Mouse (Mus musculus): ENCODE results near the gene Ncan. TPM values are rescaled to one million over a fixed set of nuclear protein-coding genes. Genes with fewer than 3 reads are reported as not detected.

Ncan gene
- 0.13 and 0.22 TPM in 2 replicates for polyA plus RNA-seq (2012; ENCODE audit: low replicate concordance)

GRCm38 (mm10) chr8:70120667-70121066, at the start of gene Ncan:
TSS of gene Ncan (minus strand) at chr8:70120873.

DNA sequence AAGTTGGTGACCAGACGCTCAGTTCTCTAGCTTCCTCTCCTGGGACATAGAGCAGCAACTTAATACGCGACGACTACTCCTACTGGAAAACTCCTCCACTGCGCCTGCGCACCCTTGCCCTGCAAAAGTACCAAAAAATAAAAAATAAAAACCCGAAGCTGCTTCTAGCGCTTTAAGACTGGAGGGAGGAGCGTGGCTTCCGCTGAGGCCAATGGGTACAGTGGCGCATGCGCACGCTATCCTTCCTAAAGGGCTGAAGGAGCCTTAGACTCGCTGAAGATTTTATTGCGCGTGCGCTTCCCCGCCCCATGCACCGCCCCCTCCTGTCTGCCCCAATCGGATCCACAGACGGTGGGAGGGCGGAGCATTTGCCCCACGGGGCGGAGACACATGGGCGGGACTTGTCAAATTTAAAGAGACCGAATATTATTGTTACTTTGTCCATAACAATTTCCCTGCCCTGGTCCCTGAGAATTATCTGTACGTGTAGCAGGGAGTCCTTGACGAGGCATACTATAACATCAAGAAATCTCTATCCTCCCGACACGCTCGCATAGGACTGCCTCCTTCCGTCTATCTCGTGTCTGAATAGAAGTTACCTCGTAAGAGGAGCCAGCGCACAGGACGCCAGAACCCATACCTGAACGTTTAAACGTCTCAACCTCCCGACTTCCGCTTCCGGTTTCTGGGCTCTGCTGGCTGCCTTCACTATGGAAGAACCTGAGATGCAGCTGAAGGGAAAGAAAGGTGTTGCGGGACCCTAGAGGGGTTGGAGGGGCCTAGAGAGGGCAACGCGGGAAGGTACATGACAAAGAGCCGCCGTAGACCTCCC, 18.6 kb upstream of the Ncan start, which contains the start of the genes Rfxank, Borcs8 and Mef2b:
TSS of gene Rfxank (minus strand) at position 129 of the 832 bp plus-strand sequence.
TSS of gene Borcs8 (plus strand) at position 474 of the 832 bp plus-strand sequence.
TSS of gene Mef2b (plus strand) at position 686 of the 832 bp plus-strand sequence.

GRCm38 (mm10) chr8:70131166-70131883, 10.7 kb upstream of the Ncan start, which contains the start of gene Nr2c2ap:
TSS of gene Nr2c2ap (plus strand) at chr8:70131333.

DNA sequence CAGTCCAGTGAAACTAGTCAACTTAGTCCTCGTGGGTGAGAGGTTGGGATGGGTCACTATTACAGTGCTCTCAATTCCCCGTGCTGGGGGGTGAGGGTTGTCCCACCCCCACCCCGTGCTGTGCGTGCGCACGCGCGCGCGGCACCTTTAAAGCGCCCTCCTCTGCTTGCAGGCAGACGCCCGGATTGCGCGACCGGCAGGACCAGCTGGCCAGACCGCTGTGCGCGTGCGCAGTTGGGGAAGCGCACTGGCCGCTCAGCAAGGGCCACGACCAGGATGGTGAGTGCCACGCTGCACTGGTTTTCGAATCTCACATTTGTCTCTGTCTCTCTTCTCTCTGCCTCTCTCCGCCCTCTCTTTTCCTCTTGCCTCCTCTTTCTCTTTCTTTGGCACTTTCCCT, 37.4 kb downstream of the Ncan start, which contains the start of gene Hapln4:
TSS of gene Hapln4 (plus strand) at position 173 of the 400 bp plus-strand sequence.

GRCm38 (mm10) chr8:70072441-70073069, 48.1 kb downstream of the Ncan start, which contains the start of gene Tm6sf2:
TSS of gene Tm6sf2 (plus strand) at chr8:70072924.

Other genes with a start within 250 kb of the Ncan start
- 0.24 and 0.53 TPM in 2 replicates for gene Cilp2, start 233.2 kb downstream of the Ncan start, polyA plus RNA-seq (2012; ENCODE audit: low replicate concordance)
- gene Tssk6, start 218.7 kb downstream of the Ncan start, polyA plus RNA-seq (2012; ENCODE audit: low replicate concordance): 1.00 and 2.1 TPM in 2 replicates
- 95.4 and 115 TPM in 2 replicates for gene Ndufa13, start 218.3 kb downstream of the Ncan start, polyA plus RNA-seq (2012; ENCODE audit: low replicate concordance)
- 0.81 and 2.5 TPM in 2 replicates for gene Yjefn3, start 218.2 kb downstream of the Ncan start, polyA plus RNA-seq (2012; ENCODE audit: low replicate concordance)
- 54.9 and 107 TPM in 2 replicates for gene Gatad2a, start 124.5 kb downstream of the Ncan start, polyA plus RNA-seq (2012; ENCODE audit: low replicate concordance)
- gene Mau2, start 78.1 kb downstream of the Ncan start, polyA plus RNA-seq (2012; ENCODE audit: low replicate concordance): 60.9 and 149 TPM in 2 replicates
- 38.1 and 63.8 TPM in 2 replicates for gene Sugp1, start 78.1 kb downstream of the Ncan start, polyA plus RNA-seq (2012; ENCODE audit: low replicate concordance)
- gene Tm6sf2, start 47.9 kb downstream of the Ncan start, polyA plus RNA-seq (2012; ENCODE audit: low replicate concordance): 0.69 and 0.95 TPM in 2 replicates
- 0.03 and 0.07 TPM in 2 replicates for gene Hapln4, start 37.4 kb downstream of the Ncan start, polyA plus RNA-seq (2012; ENCODE audit: low replicate concordance)
- gene Nr2c2ap, start 10.5 kb upstream of the Ncan start, polyA plus RNA-seq (2012; ENCODE audit: low replicate concordance): 6.3 and 14.2 TPM in 2 replicates
- gene Rfxank, start 18.3 kb upstream of the Ncan start, polyA plus RNA-seq (2012; ENCODE audit: low replicate concordance): 6.1 and 18.1 TPM in 2 replicates
- gene Borcs8, start 18.6 kb upstream of the Ncan start, polyA plus RNA-seq (2012; ENCODE audit: low replicate concordance): 8.0 and 46.2 TPM in 2 replicates
- 8.0 and 22.3 TPM in 2 replicates for gene Mef2b, start 18.8 kb upstream of the Ncan start, polyA plus RNA-seq (2012; ENCODE audit: low replicate concordance)
- 104 and 138 TPM in 2 replicates for gene Tmem161a, start 51.5 kb upstream of the Ncan start, polyA plus RNA-seq (2012; ENCODE audit: low replicate concordance)
- 10.1 and 12.4 TPM in 2 replicates for gene Slc25a42, start 91.4 kb upstream of the Ncan start, polyA plus RNA-seq (2012; ENCODE audit: low replicate concordance)
- 40.6 and 92.2 TPM in 2 replicates for gene Sugp2, start 113.4 kb upstream of the Ncan start, polyA plus RNA-seq (2012; ENCODE audit: low replicate concordance)
- 8.9 and 12.0 TPM in 2 replicates for gene Armc6, start 113.6 kb upstream of the Ncan start, polyA plus RNA-seq (2012; ENCODE audit: low replicate concordance)
- gene Homer3, start 162.0 kb upstream of the Ncan start, polyA plus RNA-seq (2012; ENCODE audit: low replicate concordance): 14.2 and 18.3 TPM in 2 replicates
- 25.7 and 31.1 TPM in 2 replicates for gene Ddx49, start 181.6 kb upstream of the Ncan start, polyA plus RNA-seq (2012; ENCODE audit: low replicate concordance)
- 177 and 198 TPM in 2 replicates for gene Cope, start 181.6 kb upstream of the Ncan start, polyA plus RNA-seq (2012; ENCODE audit: low replicate concordance)
- gene Cers1, start 194.9 kb upstream of the Ncan start, polyA plus RNA-seq (2012; ENCODE audit: low replicate concordance): 0.26 and 1.4 TPM in 2 replicates
- 0.27 and 0.54 TPM in 2 replicates for gene Gdf1, start 208.9 kb upstream of the Ncan start, polyA plus RNA-seq (2012; ENCODE audit: low replicate concordance)
- 89.7 and 137 TPM in 2 replicates for gene Upf1, start 232.4 kb upstream of the Ncan start, polyA plus RNA-seq (2012; ENCODE audit: low replicate concordance)

All from hematopoietic multipotent progenitor cell, adult 10-12 weeks (in vitro differentiated cells).